Mouse (Mus musculus): ENCODE data around the gene Gdf15. TPM values are rescaled to one million over a fixed set of nuclear protein-coding genes. Genes with fewer than 3 reads are reported as not detected.

Gene Gdf15
- polyA plus RNA-seq, 1 experiment from 2014 or later: 1.0 TPM

DNA sequence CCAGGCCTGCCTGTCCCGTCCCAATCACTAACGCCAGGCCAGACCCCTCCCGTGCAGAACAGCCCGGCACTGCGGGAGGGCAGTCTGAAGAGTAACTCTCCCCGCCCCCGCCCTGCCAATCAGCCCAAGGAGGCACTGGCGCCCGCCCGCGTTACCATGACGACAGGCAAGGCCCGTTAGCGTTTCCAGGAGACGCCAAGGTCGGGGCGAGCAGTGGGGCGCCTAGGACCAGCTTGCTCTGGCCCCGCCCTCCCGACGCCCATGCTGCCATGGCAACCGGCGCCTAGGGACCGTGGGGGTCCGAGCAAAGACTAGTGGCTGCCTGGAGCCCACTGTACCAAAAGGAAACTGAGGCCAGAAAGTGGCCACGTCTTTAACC lies 31.0 kb downstream of the Gdf15 start:
- peaks cover 60% of the 10 kb centered on the region for H3K4me1 ChIP-seq (ENCODE audit: insufficient read depth, low read length)
- H3K27me3 ChIP-seq (ENCODE audit: insufficient read depth, low read length): no peaks in the 10 kb centered on the region
- peak overlapping the region; percentile 12; the same call in 1 of the 2 replicates for H3K4me3 ChIP-seq (ENCODE audit: low read length)
- peak overlapping the region; percentile 84 for H3K27ac ChIP-seq (ENCODE audit: low read length)
- H3K9me3 ChIP-seq (ENCODE audit: low read length): no peaks in the 10 kb centered on the region
- H3K4me2 ChIP-seq (replicated peaks; ENCODE audit: low read depth, low read length): peak overlapping the region; percentile 48
- H3K36me3 ChIP-seq (ENCODE audit: insufficient read depth, low read length): peaks cover 19% of the 10 kb centered on the region
- H3K9ac ChIP-seq (replicated peaks; ENCODE audit: low read length): peak overlapping the region; percentile 23; the same call in 1 of the 2 replicates
- ATAC-seq (ENCODE audit: low FRiP score, low TSS enrichment): peak; percentile 30
- under 1% methylated on average over 26 of the region's 26 CpGs for WGBS

DNA sequence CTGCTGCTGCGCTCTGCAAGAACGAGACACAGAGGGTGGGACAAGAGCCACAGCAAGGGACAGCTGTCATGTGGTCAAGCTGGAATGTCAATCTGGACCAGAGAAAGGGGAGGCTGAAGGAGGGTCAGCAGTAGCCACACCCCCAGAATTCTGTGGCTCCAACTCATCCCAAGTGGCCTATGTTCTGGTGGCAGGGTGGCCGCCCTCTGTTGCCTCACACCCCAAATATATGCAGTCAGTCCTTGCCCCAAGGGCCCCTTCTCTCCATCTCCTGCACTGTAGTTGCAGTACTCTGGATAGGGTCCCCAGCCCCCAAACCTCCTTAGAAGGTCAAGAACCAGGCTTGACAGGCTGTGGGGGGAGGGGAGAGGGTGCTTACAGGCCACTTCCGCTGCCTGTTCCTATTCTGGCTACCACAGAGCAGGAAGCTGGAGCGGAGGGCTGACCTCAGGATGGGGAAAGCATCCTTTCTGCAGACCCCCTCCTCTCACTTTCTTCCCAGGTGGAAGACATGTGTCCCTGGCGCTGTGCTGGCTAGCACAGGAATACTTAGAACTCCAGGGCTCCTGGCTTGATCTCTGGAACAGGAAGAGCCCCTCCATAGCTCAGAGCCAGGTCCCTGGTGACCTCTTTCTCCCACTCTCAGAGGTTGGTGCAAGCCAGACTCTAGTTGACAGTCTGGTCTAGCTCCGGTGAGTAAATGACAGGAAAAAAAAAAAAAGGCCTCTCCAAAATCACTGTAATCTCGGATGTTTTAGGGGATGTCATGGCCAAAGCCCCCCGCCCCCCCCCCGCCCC lies 31.6 kb downstream of the Gdf15 start:
- WGBS: 19% methylated on average over 10 of the region's 10 CpGs
- H3K4me1 ChIP-seq (ENCODE audit: insufficient read depth, low read length): peaks cover 64% of the 10 kb centered on the region

DNA sequence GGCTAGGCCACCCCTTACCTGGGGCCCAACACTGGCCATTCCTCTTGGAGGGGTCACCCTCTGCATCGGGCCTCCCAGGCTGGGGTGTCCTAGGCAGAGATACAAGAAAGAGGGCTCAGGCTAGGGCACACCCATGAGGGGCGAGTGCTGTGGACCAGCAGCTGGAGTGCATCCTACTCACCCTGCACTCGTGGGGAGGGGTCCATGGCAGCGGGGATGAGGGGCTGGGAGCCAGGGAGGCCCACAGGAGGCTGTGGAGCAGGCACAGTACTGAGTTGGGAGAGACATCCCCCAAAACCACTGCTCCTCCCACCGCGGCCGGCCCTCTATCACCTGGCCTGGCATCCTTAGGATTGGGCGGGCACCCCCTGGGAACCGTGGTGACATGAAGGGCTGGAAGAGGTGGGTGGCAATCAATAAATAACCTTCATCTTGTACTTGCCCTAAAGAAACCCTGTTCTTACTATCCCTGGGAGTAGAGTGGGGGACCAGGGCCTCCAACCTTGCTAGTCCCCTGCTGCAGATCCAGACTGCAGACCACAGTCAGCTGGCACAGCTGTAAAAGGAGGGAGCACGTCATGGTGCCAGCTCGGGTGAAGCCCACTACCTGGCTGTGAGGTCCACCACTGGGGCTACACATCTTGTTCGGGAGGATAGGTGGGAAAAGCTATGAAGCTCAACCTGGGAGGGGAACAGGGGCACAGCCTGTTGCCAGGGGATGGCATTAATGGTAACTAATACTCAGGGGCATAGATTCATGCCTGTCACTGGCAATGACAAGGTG lies 32.6 kb downstream of the Gdf15 start:
- WGBS: 83% methylated on average over 12 of the region's 12 CpGs
- H3K9ac ChIP-seq (replicated peaks; ENCODE audit: low read length): peak overlapping the region; percentile 32; the same call in 1 of the 2 replicates
- H3K4me2 ChIP-seq (replicated peaks; ENCODE audit: low read depth, low read length): no peak overlapping the region
- H3K27me3 ChIP-seq (ENCODE audit: insufficient read depth, low read length): no peaks in the 10 kb centered on the region
- peaks cover 26% of the 10 kb centered on the region for H3K36me3 ChIP-seq (ENCODE audit: insufficient read depth, low read length)
- H3K27ac ChIP-seq (ENCODE audit: low read length): peak overlapping the region; percentile 84; the same call in 1 of the 2 replicates
- no peak for ATAC-seq (ENCODE audit: low FRiP score, low TSS enrichment)
- H3K9me3 ChIP-seq (ENCODE audit: low read length): no peaks in the 10 kb centered on the region
- no peak overlapping the region for H3K4me3 ChIP-seq (ENCODE audit: low read length)
- H3K4me1 ChIP-seq (ENCODE audit: insufficient read depth, low read length): peaks cover 69% of the 10 kb centered on the region

More for the DNA sequence above, 31.6 kb downstream of the Gdf15 start:
- Histone ChIP-seq H3K27me3 (ENCODE audit: insufficient read depth, low read length) (no peaks in the 10 kb centered on the region), H3K4me3 (ENCODE audit: low read length) (peak overlapping the region; percentile 12; the same call in 1 of the 2 replicates), H3K4me2 (replicated peaks; ENCODE audit: low read depth, low read length) (peak overlapping the region; percentile 48), H3K36me3 (ENCODE audit: insufficient read depth, low read length) (peaks cover 25% of the 10 kb centered on the region), H3K9ac (replicated peaks; ENCODE audit: low read length) (peak overlapping the region; percentile 23), H3K9me3 (ENCODE audit: low read length) (no peaks in the 10 kb centered on the region), H3K27ac (ENCODE audit: low read length) (peak overlapping the region; percentile 84)
- no peak for ATAC-seq (ENCODE audit: low FRiP score, low TSS enrichment)

DNA sequence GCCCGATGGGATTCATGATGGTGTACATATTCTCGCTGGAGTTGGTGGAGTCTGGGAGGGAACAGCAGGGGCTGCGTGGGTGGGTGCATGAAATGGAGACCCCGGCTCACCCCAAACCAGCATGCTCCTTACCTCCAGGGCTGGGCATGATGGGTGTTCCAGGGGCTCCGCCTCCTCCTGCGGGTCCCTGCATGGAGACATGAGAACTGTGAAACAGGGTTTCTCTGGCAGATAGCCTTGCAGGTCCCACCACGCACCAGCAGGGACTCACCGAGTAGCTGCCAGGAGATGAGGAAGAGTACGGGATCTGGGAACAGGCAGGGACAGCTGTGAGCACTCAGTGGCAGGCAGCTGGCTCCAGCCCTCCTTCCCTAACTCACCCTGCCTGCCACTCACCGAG lies 33.5 kb downstream of the Gdf15 start:
- WGBS: 19% methylated on average over 10 of the region's 10 CpGs
- H3K27me3 ChIP-seq (ENCODE audit: insufficient read depth, low read length): no peaks in the 10 kb centered on the region
- H3K9me3 ChIP-seq (ENCODE audit: low read length): no peaks in the 10 kb centered on the region
- H3K27ac ChIP-seq (ENCODE audit: low read length): peak overlapping the region; percentile 9; the same call in 1 of the 2 replicates
- ATAC-seq (ENCODE audit: low FRiP score, low TSS enrichment): no peak
- peak overlapping the region; percentile 45 for H3K9ac ChIP-seq (replicated peaks; ENCODE audit: low read length)
- H3K36me3 ChIP-seq (ENCODE audit: insufficient read depth, low read length): peaks cover 26% of the 10 kb centered on the region
- H3K4me1 ChIP-seq (ENCODE audit: insufficient read depth, low read length): peaks cover 70% of the 10 kb centered on the region
- H3K4me3 ChIP-seq (ENCODE audit: low read length): peak overlapping the region; percentile 48
- peak overlapping the region; percentile 78 for H3K4me2 ChIP-seq (replicated peaks; ENCODE audit: low read depth, low read length)

DNA sequence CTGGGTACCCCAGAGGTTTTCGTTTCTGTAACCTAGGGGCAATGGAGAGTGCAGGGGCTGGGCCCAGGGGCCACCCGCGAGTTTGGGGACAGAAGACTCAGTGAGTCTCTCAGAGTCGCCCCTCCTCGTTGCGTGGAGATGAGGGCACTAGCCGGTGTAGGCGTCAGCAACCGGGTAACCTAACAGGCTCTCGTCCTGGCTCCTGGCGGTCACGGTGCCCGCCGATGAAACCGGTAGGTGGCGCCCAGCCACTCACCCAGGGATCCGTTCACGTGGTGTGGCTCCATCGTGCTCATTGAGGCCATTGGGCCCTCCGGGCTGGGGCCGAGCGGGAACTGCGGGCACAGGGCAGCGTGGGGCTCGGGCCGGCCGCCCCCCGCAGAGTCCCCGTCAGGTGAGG lies 34.0 kb downstream of the Gdf15 start:
- Histone ChIP-seq H3K36me3 (ENCODE audit: insufficient read depth, low read length) (peaks cover 26% of the 10 kb centered on the region), H3K4me1 (ENCODE audit: insufficient read depth, low read length) (peaks cover 75% of the 10 kb centered on the region), H3K27me3 (ENCODE audit: insufficient read depth, low read length) (no peaks in the 10 kb centered on the region), H3K4me2 (replicated peaks; ENCODE audit: low read depth, low read length) (peak overlapping the region; percentile 78), H3K4me3 (ENCODE audit: low read length) (peak overlapping the region; percentile 48), H3K9me3 (ENCODE audit: low read length) (no peaks in the 10 kb centered on the region), H3K27ac (ENCODE audit: low read length) (peak overlapping the region; percentile 9; the same call in 1 of the 2 replicates), H3K9ac (replicated peaks; ENCODE audit: low read length) (peak overlapping the region; percentile 74)
- 7% methylated on average over 29 of the region's 29 CpGs for WGBS
- ATAC-seq (ENCODE audit: low FRiP score, low TSS enrichment): peak; percentile 16; the same call in 1 of the 2 replicates

DNA sequence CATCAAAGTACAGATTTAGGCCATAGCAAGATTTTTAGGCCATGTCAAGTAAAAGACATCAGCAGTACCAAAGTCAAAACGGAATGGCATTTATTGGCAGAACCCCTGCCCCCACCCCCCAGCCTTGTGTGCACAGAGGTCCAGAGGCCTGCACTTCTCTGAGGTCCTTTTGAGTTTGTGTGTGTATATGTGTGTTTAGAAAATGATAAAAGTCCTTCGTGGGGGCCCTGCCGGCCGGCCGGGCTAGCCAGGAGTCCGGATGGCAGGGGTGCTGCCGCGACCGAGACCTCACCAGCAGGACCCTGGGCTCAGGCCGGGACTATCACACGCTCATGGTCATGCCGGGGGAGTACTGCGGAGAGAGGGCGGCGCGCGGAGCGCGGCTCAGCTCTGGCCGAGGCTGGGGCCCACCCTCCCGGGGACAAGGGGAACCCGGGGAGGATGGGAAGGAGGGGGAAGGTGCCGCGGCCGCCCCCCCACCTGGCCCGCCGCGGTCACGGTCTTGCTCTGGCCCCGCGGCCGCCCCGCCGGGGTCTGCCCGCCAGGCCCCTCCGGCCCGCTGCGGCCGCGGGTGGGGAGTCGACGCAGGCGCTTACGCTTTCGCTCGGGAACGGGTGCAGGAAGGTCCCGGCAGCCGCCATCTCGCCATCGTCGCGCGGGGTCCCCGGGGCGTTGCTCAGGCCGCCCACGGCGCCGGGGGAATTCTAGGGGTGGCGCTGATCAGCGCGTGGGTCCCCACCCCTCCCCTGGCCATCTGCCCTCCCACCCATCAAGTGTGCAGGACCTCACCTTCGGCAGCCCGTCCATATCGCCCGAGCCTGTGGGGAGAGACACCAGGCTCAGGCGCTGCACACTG lies 34.6 kb downstream of the Gdf15 start:
- Histone ChIP-seq H3K27ac (ENCODE audit: low read length) (no peak overlapping the region), H3K9ac (replicated peaks; ENCODE audit: low read length) (peak overlapping the region; percentile 74), H3K4me3 (ENCODE audit: low read length) (peak overlapping the region; percentile 48), H3K36me3 (ENCODE audit: insufficient read depth, low read length) (peaks cover 21% of the 10 kb centered on the region), H3K27me3 (ENCODE audit: insufficient read depth, low read length) (no peaks in the 10 kb centered on the region), H3K9me3 (ENCODE audit: low read length) (no peaks in the 10 kb centered on the region), H3K4me2 (replicated peaks; ENCODE audit: low read depth, low read length) (peak overlapping the region; percentile 78), H3K4me1 (ENCODE audit: insufficient read depth, low read length) (peaks cover 81% of the 10 kb centered on the region)
- WGBS: 11% methylated on average over 66 of the region's 68 CpGs
- no peak for ATAC-seq (ENCODE audit: low FRiP score, low TSS enrichment)

DNA sequence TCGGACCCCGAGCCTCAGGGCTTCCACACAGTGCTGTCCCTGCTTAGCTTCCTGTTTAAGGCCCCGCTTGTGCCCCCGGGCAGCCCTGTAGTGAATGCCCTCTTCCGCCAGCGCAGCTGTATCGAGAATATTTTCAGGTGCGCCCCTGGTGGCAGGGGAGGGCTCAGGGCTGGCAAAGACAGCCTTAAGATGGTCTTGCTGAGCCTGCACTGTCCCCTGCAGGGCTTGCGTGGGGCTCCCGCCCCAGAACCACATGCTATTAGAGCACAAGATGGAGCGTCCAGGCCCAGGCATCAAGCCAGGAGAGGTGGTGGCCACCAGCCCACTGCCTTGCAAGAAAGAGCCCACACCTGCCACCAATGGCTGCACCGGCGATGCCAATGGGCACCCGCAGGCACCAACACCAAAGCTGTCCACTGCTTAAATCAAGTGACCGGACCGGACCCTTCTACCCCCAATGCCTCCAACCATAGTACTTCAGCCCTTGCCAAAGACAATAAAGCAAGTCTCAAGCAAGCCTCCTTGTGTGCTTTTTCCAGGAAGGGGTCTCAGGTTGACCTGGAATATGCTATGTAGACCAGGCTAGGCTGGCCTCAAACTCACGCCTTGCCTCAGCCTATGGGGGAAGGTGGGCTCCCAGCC lies 35.4 kb downstream of the Gdf15 start:
- no peak overlapping the region for H3K27ac ChIP-seq (ENCODE audit: low read length)
- peak overlapping the region; percentile 74; the same call in 1 of the 2 replicates for H3K9ac ChIP-seq (replicated peaks; ENCODE audit: low read length)
- no peaks in the 10 kb centered on the region for H3K27me3 ChIP-seq (ENCODE audit: insufficient read depth, low read length)
- H3K4me3 ChIP-seq (ENCODE audit: low read length): no peak overlapping the region
- H3K36me3 ChIP-seq (ENCODE audit: insufficient read depth, low read length): peaks cover 15% of the 10 kb centered on the region
- WGBS: 84% methylated on average over 17 of the region's 17 CpGs
- peaks cover 80% of the 10 kb centered on the region for H3K4me1 ChIP-seq (ENCODE audit: insufficient read depth, low read length)
- peak overlapping the region; percentile 78; the same call in 1 of the 2 replicates for H3K4me2 ChIP-seq (replicated peaks; ENCODE audit: low read depth, low read length)
- ATAC-seq (ENCODE audit: low FRiP score, low TSS enrichment): no peak
- H3K9me3 ChIP-seq (ENCODE audit: low read length): no peaks in the 10 kb centered on the region

DNA sequence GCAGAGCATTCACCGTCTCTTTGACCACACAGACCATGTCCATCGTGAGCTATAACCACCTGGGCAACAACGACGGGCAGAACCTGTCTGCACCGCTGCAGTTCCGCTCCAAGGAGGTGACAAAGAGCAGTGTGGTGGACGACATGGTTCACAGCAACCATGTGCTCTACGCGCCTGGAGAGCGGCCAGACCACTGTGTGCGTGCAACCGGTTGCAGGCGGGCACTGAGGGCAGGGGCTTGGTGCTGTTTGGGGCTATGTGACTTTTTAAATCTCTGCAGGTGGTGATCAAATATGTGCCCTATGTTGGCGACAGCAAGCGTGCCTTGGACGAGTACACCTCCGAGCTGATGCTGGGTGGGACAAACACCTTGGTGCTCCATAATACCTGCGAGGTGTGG lies 36.0 kb downstream of the Gdf15 start:
- H3K36me3 ChIP-seq (ENCODE audit: insufficient read depth, low read length): peaks cover 20% of the 10 kb centered on the region
- 86% methylated on average over 18 of the region's 18 CpGs for WGBS
- peaks cover 73% of the 10 kb centered on the region for H3K4me1 ChIP-seq (ENCODE audit: insufficient read depth, low read length)
- H3K9me3 ChIP-seq (ENCODE audit: low read length): no peaks in the 10 kb centered on the region
- H3K27ac ChIP-seq (ENCODE audit: low read length): no peak overlapping the region
- no peak for ATAC-seq (ENCODE audit: low FRiP score, low TSS enrichment)
- H3K4me3 ChIP-seq (ENCODE audit: low read length): no peak overlapping the region
- H3K4me2 ChIP-seq (replicated peaks; ENCODE audit: low read depth, low read length): no peak overlapping the region
- H3K27me3 ChIP-seq (ENCODE audit: insufficient read depth, low read length): no peaks in the 10 kb centered on the region
- H3K9ac ChIP-seq (replicated peaks; ENCODE audit: low read length): no peak overlapping the region

DNA sequence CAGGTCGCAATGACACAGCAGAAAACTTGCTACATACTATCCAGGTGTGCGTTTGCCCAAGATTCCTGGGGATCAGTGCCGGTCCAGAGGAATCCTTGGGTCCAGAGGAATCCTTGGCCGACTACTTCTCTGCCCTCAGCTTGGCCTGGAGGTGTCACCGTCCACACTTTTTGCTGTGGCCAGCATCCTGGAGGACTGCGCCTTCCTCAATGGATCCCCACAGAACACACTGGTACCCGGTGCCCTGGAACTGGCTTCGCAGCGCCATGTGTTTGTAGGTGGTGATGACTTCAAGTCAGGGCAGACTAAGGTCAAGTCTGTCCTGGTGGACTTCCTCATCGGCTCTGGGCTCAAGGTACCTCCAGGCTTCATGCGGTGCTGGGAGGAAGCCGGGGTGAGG lies 36.4 kb downstream of the Gdf15 start:
- no peaks in the 10 kb centered on the region for H3K9me3 ChIP-seq (ENCODE audit: low read length)
- H3K4me3 ChIP-seq (ENCODE audit: low read length): no peak overlapping the region
- peaks cover 22% of the 10 kb centered on the region for H3K36me3 ChIP-seq (ENCODE audit: insufficient read depth, low read length)
- H3K4me2 ChIP-seq (replicated peaks; ENCODE audit: low read depth, low read length): peak overlapping the region; percentile 99; the same call in 1 of the 2 replicates
- no peaks in the 10 kb centered on the region for H3K27me3 ChIP-seq (ENCODE audit: insufficient read depth, low read length)
- no peak for ATAC-seq (ENCODE audit: low FRiP score, low TSS enrichment)
- H3K27ac ChIP-seq (ENCODE audit: low read length): no peak overlapping the region
- H3K4me1 ChIP-seq (ENCODE audit: insufficient read depth, low read length): peaks cover 69% of the 10 kb centered on the region
- H3K9ac ChIP-seq (replicated peaks; ENCODE audit: low read length): peak overlapping the region; percentile 76; the same call in 1 of the 2 replicates
- 92% methylated on average over 12 of the region's 12 CpGs for WGBS
